Mouse (Mus musculus) forebrain, embryonic 10.5 days (tissue): Measurements from ENCODE around the gene Ngdn. TPM values are rescaled to one million over a fixed set of nuclear protein-coding genes. Genes with fewer than 3 reads are reported as not detected.
"Not testable (repeated sequence)": the region's sequence is repeated elsewhere in the genome, so short reads cannot be mapped to it uniquely, and the experiment has no call there.

Experiments
- DNase-seq: peaks from one replicate; pipeline ENCODE4 v3.0.0-alpha.2; 2017; ENCODE audit warnings: low spot score; ENCODE audit errors: extremely low spot score
- H3K27ac ChIP-seq: fragments of 300-500 bp; sonication (generic); 2 replicates; pipeline ENCODE4 v1.5.1; 2016; ENCODE audit warnings: mild to moderate bottlenecking
- H3K27me3 ChIP-seq: fragments of 300-500 bp; sonication (generic); 2 replicates; pipeline ENCODE4 v1.6.1; 2016; ENCODE audit warnings: mild to moderate bottlenecking; ENCODE audit not compliant: poor library complexity, severe bottlenecking
- H3K36me3 ChIP-seq: fragments of 300-500 bp; sonication (generic); replicated peaks from 2 replicates; pipeline ENCODE4 v1.6.1; 2016; ENCODE audit warnings: mild to moderate bottlenecking, moderate library complexity
- H3K4me1 ChIP-seq: fragments of 300-500 bp; sonication (generic); 2 replicates; pipeline ENCODE4 v1.6.1; 2016
- H3K4me3 ChIP-seq: fragments of 300-500 bp; sonication (generic); 2 replicates; pipeline ENCODE4 v1.5.1; 2016; ENCODE audit warnings: mild to moderate bottlenecking, moderate library complexity
- H3K9me3 ChIP-seq: fragments of 300-500 bp; sonication (generic); 2 replicates; pipeline ENCODE4 v1.6.1; 2016; ENCODE audit warnings: mild to moderate bottlenecking, moderate library complexity
- WGBS: fragments of 180-500 bp; shearing (Covaris S2); methylation state at CpG from one replicate; pipeline ENCODE4 v1.1.7; 2016; 5-methylcytosine and 5-hydroxymethylcytosine counted together
- polyA plus RNA-seq: library from polyadenylated mRNA; unstranded; fragments of >200 nt; fragmentation: Nextera tagmentation; extraction: Ambion mirVana; gene quantifications from 2 replicates; pipeline ENCODE4 v1.2.1, GENCODE M21; 2016

Ngdn gene
- polyA plus RNA-seq, 1 experiment from 2014 or later = 102 TPM

DNA sequence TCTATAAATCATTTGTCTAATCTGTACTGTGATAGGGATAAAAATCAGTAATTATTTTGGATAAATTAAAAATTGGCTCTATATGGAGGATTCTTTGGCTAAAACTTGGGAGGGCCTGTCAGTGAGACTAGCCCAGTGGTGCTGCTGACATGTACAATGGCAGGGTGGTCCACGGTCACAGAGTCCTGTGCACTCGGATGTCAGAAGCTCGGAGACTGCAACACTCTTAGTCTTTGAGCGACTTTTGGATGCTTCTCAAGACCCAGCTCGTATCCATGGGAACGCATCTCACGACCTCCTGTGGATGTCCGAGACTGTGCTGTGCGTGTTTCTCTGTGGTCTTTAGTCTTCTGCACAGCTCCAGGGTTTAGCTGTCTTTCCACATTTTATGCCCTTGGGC is 5.1 kb downstream of the Ngdn start:
- no peak overlapping the region for H3K27ac ChIP-seq
- WGBS = 80% methylated on average over 9 of the region's 9 CpGs
- DNase-seq = no peak
- H3K9me3 ChIP-seq = no peaks in the 10 kb centered on the region
- peaks cover 81% of the 10 kb centered on the region for H3K36me3 ChIP-seq
- H3K27me3 ChIP-seq = no peaks in the 10 kb centered on the region
- H3K4me1 ChIP-seq = peaks cover 9% of the 10 kb centered on the region
- H3K4me3 ChIP-seq = no peak overlapping the region

DNA sequence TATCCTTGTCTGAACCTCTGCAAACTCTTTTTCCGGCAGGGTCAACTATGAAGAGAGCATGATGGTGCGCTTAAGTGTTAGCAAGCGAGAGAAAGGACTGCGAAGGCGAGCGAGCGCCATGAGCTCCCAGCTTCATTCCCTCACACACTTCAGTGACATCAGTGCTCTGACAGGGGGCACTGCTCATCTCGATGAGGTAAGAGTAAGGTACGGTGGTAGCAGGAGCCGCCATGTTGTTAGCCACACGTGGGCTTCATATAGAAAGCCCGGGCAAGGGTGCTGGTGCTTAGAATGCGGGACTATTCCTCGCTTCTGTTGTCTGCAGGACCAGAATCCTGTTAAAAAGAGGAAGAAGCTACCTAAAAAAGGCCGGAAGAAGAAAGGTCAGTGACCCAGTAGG is 7.8 kb downstream of the Ngdn start:
- H3K4me1 ChIP-seq = peaks cover 10% of the 10 kb centered on the region
- no peak overlapping the region for H3K4me3 ChIP-seq
- H3K36me3 ChIP-seq = peaks cover 76% of the 10 kb centered on the region
- WGBS = 93% methylated on average over 15 of the region's 15 CpGs
- no peak for DNase-seq
- no peak overlapping the region for H3K27ac ChIP-seq
- H3K9me3 ChIP-seq = no peaks in the 10 kb centered on the region
- no peaks in the 10 kb centered on the region for H3K27me3 ChIP-seq

DNA sequence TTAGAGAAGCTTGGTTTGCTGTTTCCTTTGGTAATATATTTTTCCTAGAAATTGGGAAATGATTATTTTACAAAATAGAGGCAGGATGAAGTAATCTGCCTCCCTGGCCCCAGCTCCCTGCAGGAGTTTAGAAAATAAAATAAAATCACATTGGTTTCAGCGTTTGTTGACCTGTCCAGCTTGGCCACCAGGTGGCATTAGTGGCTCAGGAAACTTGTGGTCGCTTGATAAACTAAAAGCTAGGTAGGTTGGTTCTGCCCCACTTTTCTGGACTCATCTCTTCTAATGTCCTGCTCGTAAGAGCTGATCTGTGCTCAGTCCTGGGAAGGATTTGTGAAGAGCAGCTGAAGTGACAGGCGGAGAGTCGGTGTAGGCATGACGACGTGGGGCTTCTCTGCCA is 9.0 kb downstream of the Ngdn start:
- H3K9me3 ChIP-seq = no peaks in the 10 kb centered on the region
- H3K27me3 ChIP-seq = no peaks in the 10 kb centered on the region
- H3K36me3 ChIP-seq = peaks cover 66% of the 10 kb centered on the region
- peak; percentile 60 for DNase-seq
- H3K4me1 ChIP-seq = peaks cover 23% of the 10 kb centered on the region
- WGBS = 67% methylated on average over 7 of the region's 7 CpGs
- no peak overlapping the region for H3K4me3 ChIP-seq
- H3K27ac ChIP-seq = no peak overlapping the region

DNA sequence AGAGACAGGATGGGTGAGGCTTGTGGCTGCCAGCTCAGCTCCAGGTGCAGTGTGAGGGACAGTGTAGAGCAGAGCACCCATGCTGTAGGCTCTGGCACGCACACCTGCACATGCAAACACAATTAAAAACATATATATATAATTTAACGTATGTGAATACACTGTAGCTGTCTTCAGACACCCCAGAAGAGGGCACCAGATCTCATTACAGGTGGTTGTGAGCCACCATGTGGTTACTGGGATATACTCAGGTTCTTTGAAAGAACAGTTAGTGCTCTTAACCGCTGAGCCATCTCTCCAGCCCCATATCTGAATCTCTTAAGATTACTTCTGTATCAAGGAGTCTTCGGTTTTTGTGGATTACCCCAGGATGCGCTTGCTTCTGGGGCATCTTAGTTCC is 10.3 kb downstream of the Ngdn start:
- H3K9me3 ChIP-seq = no peaks in the 10 kb centered on the region
- DNase-seq = no peak
- H3K4me3 ChIP-seq = no peak overlapping the region
- H3K36me3 ChIP-seq = peaks cover 54% of the 10 kb centered on the region
- H3K27ac ChIP-seq = no peak overlapping the region
- H3K4me1 ChIP-seq = peaks cover 28% of the 10 kb centered on the region
- 0 out of 2 replicates have a peak, but pooled peaks cover 4% of the 10 kb centered on the region for H3K27me3 ChIP-seq
- 75% methylated on average over 5 of the region's 5 CpGs for WGBS

DNA sequence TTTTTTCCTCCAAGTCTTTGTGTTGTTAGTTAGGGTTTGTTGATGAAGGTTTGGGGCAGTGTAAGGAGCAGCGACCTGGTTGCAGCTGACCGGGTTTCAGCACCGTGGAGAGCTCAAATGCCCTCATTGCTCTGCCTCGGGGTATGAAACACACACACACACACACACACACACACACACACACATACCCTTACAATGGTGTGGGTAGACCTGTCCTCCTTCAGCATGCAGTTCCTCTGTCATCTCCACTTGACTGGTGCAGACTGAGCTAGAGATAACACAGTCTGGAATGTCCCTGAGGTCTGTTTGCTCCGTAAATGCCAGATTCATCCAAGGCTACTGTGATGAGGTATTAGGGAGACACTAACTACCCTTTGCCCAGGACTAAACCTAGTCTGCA is 12.0 kb downstream of the Ngdn start:
- Histone ChIP-seq H3K27ac (no peak overlapping the region; the same call in 1 of the 2 replicates), H3K4me1 (peaks cover 28% of the 10 kb centered on the region), H3K36me3 (peaks cover 37% of the 10 kb centered on the region), H3K4me3 (no peak overlapping the region), H3K9me3 (no peaks in the 10 kb centered on the region), H3K27me3 (0 out of 2 replicates have a peak, but pooled peaks cover 4% of the 10 kb centered on the region)
- 16% methylated on average over 5 of the region's 5 CpGs for WGBS
- DNase-seq = peak; percentile 34

DNA sequence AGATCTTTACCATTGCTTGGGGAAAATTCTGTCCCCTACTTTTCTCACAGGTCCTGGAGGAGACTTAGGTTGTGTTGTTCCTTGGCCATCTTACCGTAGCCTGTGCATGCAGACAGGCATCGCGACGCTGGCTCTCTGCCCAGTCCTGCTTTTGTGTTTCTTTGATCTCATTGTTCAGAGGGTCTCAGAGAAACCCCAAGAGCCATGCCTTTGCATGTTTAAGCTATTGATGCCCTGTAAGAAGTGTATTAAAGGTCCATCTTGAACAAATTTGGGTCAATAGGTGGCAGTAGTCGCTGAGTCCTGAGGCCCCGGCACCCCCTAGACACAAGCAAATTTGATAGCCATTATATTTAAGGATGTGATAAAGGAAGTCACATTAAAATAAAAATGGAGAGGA is 12.4 kb downstream of the Ngdn start:
- Histone ChIP-seq H3K27me3 (0 out of 2 replicates have a peak, but pooled peaks cover 4% of the 10 kb centered on the region), H3K36me3 (peaks cover 33% of the 10 kb centered on the region), H3K4me1 (peaks cover 33% of the 10 kb centered on the region), H3K9me3 (no peaks in the 10 kb centered on the region), H3K27ac (peak overlapping the region; percentile 86), H3K4me3 (no peak overlapping the region)
- DNase-seq = peak; percentile 26
- 21% methylated on average over 6 of the region's 6 CpGs for WGBS

DNA sequence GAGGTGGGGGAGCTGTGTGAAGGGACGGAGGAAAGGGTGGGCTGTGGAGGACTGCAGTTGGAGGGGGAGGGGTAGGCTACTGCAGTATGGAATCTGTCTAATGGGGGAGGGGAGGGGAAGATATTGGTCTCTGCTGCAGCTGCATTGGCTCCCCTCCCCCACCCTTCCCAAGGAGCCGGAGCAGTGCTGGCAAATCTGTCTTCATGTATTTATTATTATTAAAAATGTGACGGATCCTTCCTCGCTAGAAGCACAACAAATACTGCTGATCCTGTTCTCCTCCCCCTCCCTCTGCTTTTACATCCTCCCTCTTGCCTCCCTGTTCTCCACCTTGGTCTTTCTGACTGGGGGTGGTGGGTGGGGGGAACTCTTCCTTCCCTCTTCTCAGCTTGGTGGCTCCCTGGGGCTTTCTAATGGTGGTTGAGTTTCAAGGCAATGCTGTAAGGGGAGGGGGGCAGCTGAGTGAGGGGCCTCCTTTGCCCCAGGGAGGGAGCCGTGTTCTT is 13.1 kb downstream of the Ngdn start:
- Histone ChIP-seq H3K36me3 (peaks cover 25% of the 10 kb centered on the region), H3K27ac (peak overlapping the region; percentile 86), H3K4me1 (peaks cover 40% of the 10 kb centered on the region), H3K4me3 (peak overlapping the region; percentile 31), H3K9me3 (no peaks in the 10 kb centered on the region), H3K27me3 (peaks cover 7% of the 10 kb centered on the region; the same call in 1 of the 2 replicates)
- no peak for DNase-seq
- WGBS = 17% methylated on average over 5 of the region's 5 CpGs

DNA sequence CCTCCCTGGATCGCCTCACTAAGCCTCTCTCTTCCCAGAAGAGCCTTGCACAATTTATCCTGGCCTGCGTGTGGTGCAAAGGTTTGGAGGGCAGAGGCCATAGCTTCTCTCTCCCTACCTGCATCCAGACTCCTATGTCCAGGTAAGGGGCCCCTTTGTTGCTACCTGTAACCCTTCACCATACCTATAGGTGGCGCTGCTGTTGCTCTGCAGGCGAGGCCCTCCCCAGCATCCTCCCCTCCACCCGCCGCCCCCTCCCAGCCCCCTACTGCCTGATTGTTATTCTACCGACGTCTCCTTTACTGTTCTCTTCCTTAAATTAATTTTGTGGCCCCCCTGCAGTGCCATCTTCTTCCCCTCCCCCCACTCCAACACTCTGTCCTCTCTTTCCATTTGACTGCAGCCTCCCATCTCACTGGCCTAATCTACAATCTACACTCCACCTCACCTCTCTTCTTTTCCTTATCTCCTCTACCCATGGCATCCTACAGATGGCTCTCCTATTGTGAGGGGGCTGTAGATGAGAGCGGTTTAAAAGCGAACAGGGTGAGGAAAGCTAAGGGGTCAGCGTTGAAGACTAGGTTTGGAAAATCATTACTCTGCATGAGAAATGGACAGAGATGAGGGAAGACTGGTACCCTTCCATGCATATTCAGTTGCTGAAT is 13.9 kb downstream of the Ngdn start:
- H3K27me3 ChIP-seq = peaks cover 9% of the 10 kb centered on the region; the same call in 1 of the 2 replicates
- H3K9me3 ChIP-seq = no peaks in the 10 kb centered on the region
- peaks cover 41% of the 10 kb centered on the region for H3K4me1 ChIP-seq
- H3K36me3 ChIP-seq = peaks cover 18% of the 10 kb centered on the region
- H3K27ac ChIP-seq = peak overlapping the region; percentile 86
- 5% methylated on average over 11 of the region's 11 CpGs for WGBS
- no peak for DNase-seq
- peak overlapping the region; percentile 31; the same call in 1 of the 2 replicates for H3K4me3 ChIP-seq

DNA sequence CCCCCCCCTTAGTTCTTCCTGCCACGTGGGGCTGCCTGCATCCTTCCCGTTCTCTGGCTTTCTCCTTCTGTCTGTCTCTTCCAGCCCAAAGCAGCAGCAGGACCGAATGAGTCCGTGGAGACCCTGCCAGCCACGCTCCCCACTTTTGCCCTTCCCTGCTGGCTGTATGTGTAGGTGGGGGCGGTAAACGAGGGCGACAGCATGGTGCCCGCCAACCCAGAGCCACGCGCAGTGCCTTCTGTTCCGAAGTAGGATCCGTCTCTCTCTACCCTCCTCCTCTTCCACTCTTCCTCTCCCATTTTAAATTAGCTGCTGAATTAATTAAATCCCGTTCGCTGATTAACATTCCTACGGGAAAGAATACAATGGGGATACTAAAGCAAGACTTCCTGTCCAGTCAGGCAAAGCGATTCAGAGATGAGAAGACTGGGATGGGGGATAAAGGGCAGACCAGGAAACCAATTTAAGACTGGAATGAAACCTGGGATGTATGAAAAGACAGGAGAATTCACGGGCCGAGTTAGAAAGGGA is 17.5 kb downstream of the Ngdn start:
- WGBS = 23% methylated on average over 19 of the region's 19 CpGs
- no peak for DNase-seq
- H3K27ac ChIP-seq = peak overlapping the region; percentile 82

DNA sequence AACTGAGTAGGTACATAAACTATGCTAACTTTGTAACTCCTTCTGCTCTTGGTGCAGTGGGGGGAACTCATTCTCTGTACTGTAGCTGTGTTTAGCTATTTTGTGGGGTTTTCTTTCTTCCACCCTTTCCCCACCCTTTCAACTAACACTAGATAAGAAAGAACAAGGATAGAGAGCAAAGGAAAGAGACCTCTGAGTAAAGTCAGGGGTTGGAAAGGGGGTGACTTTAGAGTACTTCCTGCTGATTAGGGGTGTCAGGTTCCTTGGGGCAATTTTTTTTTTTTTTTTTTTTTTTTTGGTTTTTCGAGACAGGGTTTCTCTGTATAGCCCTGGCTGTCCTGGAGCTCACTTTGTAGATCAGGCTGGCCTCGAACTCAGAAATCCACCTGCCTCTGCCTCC is 28.4 kb downstream of the Ngdn start:
- H3K9me3 ChIP-seq, H3K27ac ChIP-seq, H3K4me3 ChIP-seq, H3K27me3 ChIP-seq, H3K4me1 ChIP-seq, H3K36me3 ChIP-seq, DNase-seq: not testable (repeated sequence)
- WGBS = 100% methylated on average over 1 of the region's 2 CpGs

More for the DNA sequence above, 17.5 kb downstream of the Ngdn start:
- H3K9me3 ChIP-seq = no peaks in the 10 kb centered on the region
- H3K27me3 ChIP-seq = peaks cover 9% of the 10 kb centered on the region; the same call in 1 of the 2 replicates
- H3K4me1 ChIP-seq = peaks cover 33% of the 10 kb centered on the region
- no peaks in the 10 kb centered on the region for H3K36me3 ChIP-seq
- peak overlapping the region; percentile 32; the same call in 1 of the 2 replicates for H3K4me3 ChIP-seq

DNA sequence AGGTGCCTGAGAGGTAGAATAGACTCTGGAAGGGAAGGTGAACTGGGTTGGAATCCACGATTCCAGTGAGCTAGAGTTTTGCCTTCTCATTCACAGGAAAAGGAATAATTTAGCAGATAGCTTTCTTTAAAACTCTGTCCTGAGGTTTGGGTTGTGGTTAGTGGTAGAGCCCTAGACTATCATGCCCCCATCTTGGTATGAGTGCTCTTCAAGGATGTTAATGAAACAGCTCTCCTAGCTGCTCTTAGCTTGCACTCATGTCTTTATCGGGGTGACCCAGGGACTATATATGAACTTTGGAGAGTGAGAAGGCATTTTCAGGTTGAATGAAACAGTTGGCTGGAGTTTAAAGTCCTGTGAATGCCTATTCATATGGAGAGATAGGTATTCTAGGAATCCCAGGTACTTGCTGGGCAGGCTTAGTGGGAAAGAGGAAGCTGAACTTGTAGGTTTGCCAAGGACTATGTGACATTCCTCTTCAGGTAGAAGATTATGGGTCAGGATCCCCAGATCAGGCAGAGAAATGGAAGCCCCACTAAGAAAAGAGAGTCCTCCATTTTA is 32.8 kb downstream of the Ngdn start:
- Histone ChIP-seq H3K27me3 (no peaks in the 10 kb centered on the region), H3K4me3 (no peak overlapping the region), H3K9me3 (no peaks in the 10 kb centered on the region), H3K36me3 (no peaks in the 10 kb centered on the region), H3K27ac (no peak overlapping the region), H3K4me1 (peaks cover 18% of the 10 kb centered on the region)
- DNase-seq = no peak
- WGBS = 88% methylated on average over 2 of the region's 2 CpGs

DNA sequence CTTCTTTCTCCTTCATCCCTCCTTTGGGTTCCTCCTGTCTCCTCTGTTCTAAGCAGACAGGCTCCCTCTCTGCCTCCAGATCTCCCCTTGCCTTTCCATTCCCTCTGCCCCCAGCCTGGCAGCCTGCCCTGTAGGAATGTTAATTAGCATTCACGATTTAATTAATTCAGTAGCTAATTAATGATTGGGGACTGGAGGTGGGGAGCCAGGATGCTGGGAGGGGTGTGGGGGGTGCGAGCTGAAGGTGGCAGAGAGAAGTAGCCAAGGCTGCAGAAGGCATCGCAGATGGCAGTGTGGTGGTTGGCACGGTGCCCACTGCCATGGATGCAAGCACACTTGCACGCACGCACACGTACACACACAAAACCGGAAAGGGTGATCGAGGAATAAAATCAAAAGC is 37.2 kb downstream of the Ngdn start:
- no peak for DNase-seq
- 85% methylated on average over 9 of the region's 9 CpGs for WGBS

DNA sequence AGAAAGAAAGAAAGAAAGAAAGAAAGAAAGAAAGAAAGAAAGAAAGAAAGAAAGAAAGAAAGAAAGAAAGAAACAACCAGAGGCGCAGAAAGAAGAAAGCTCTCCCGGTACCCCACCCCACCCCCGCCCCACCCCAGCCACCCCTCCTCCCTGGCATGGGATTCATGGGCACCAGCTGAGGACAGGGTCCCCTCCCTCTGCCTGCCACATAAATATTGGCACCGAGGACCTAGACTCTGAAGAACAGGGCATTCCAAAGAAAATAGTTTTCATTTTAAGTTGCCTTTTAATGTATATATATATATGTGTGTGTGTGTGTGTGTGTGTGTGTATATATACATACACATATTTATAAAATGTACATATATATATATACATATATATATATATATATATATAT is 37.8 kb downstream of the Ngdn start:
- Histone ChIP-seq H3K4me3 (no peak overlapping the region), H3K27me3 (peaks cover 10% of the 10 kb centered on the region; the same call in 1 of the 2 replicates), H3K36me3 (no peaks in the 10 kb centered on the region), H3K9me3 (0 out of 2 replicates have a peak, but pooled peaks cover 3% of the 10 kb centered on the region), H3K27ac (no peak overlapping the region), H3K4me1 (peaks cover 24% of the 10 kb centered on the region)
- DNase-seq = no peak
- WGBS = 80% methylated on average over 4 of the region's 4 CpGs

More for the DNA sequence above, 37.2 kb downstream of the Ngdn start:
- H3K4me3 ChIP-seq = no peak overlapping the region
- H3K27me3 ChIP-seq = peaks cover 10% of the 10 kb centered on the region; the same call in 1 of the 2 replicates
- peaks cover 24% of the 10 kb centered on the region for H3K4me1 ChIP-seq
- no peak overlapping the region for H3K27ac ChIP-seq
- H3K9me3 ChIP-seq = no peaks in the 10 kb centered on the region
- H3K36me3 ChIP-seq = no peaks in the 10 kb centered on the region
